Comparison of ENCODE assay signal across 25 mouse cellular contexts in genomic region chr11:86068651-86069050, GRCm38 (mm10).
DNase-seq lines count a peak whose midpoint lies in the region; ATAC-seq and TF ChIP-seq lines count a peak whose summit lies in the region.
"Had no signal": no experiment of that assay in that cellular context is flagged by ENCODE, and none has a peak within 500 bp of the region (broad histone marks: within the 10 kb centered on the region; RNA-seq: fewer than 3 reads in every experiment).

No protein-coding gene starts in this region.

- no peak for ATAC-seq in forebrain, embryonic 14.5 days
- no peak for ATAC-seq in forebrain, postnatal 0 days
- ATAC-seq in lung, embryonic 14.5 days (ENCODE audit: insufficient read depth), result no peak; the same call in 1 of the 2 replicates
- no peak for ATAC-seq in limb, embryonic 12.5 days (ENCODE audit: insufficient number of reproducible peaks, insufficient read depth, low FRiP score, low TSS enrichment, low read depth)
- ATAC-seq: forebrain, embryonic 15.5 days; lung, postnatal 0 days; Patski had no signal

- TF ChIP-seq POLR2A in lung, adult 2 months (IDR thresholded peaks at IDR 0.05; ENCODE audit: borderline replicate concordance, extremely low read depth, low read depth, low read length), result no peak
- TF ChIP-seq POLR2A in brain, embryonic 14.5 days (IDR thresholded peaks at IDR 0.05; ENCODE audit: borderline replicate concordance, extremely low read depth, insufficient read depth, insufficient read length, poor library complexity, severe bottlenecking), result no peak

- no peak for TF ChIP-seq CTCF in forebrain, postnatal 0 days (IDR thresholded peaks at IDR 0.05; ENCODE audit: low read depth)
- TF ChIP-seq CTCF in lung, embryonic 14.5 days (IDR thresholded peaks at IDR 0.05; ENCODE audit: low read depth), result no peak
- TF ChIP-seq CTCF in lung, adult 2 months (IDR thresholded peaks at IDR 0.05; ENCODE audit: insufficient read depth, low read length), result no peak
- TF ChIP-seq CTCF in brain, embryonic 14.5 days (IDR thresholded peaks at IDR 0.05; ENCODE audit: borderline replicate concordance, extremely low read depth, insufficient read depth, insufficient read length), result no peak

- no peak overlapping the region for H3K4me2 ChIP-seq in forebrain, embryonic 14.5 days (ENCODE audit: low read length)
- no peak overlapping the region for H3K4me2 ChIP-seq in forebrain, postnatal 0 days (ENCODE audit: low read depth)
- H3K4me2 ChIP-seq in lung, embryonic 14.5 days, result no peak overlapping the region
- no peak overlapping the region for H3K4me2 ChIP-seq in limb, embryonic 12.5 days
- H3K4me2 ChIP-seq: forebrain, embryonic 15.5 days; heart, embryonic 13.5 days; hindbrain, embryonic 15.5 days; liver, embryonic 11.5 days; neural tube, embryonic 13.5 days had no signal

- no peaks in the 10 kb centered on the region for H3K36me3 ChIP-seq in forebrain, embryonic 14.5 days (ENCODE audit: control insufficient read depth, insufficient read depth, low read length)
- H3K36me3 ChIP-seq in forebrain, postnatal 0 days (ENCODE audit: insufficient read depth), result no peaks in the 10 kb centered on the region
- H3K36me3 ChIP-seq in lung, embryonic 14.5 days (ENCODE audit: insufficient read depth), result no peaks in the 10 kb centered on the region
- H3K36me3 ChIP-seq in limb, embryonic 12.5 days, result peaks cover 1% of the 10 kb centered on the region; the same call in 1 of the 2 replicates
- H3K36me3 ChIP-seq: forebrain, embryonic 15.5 days; hindbrain, embryonic 15.5 days; neural tube, embryonic 13.5 days had no signal

- H3K27me3 ChIP-seq in forebrain, embryonic 14.5 days (replicated peaks; ENCODE audit: control insufficient read depth, insufficient read depth, low read length), result no peaks in the 10 kb centered on the region
- H3K27me3 ChIP-seq in forebrain, postnatal 0 days (ENCODE audit: insufficient read depth, low read length), result no peaks in the 10 kb centered on the region
- no peaks in the 10 kb centered on the region for H3K27me3 ChIP-seq in lung, embryonic 14.5 days (ENCODE audit: insufficient read depth, low read length)
- no peaks in the 10 kb centered on the region for H3K27me3 ChIP-seq in limb, embryonic 12.5 days
- H3K27me3 ChIP-seq: forebrain, embryonic 15.5 days; heart, embryonic 13.5 days; hindbrain, embryonic 15.5 days; neural tube, embryonic 13.5 days; Patski had no signal

- DNase-seq in forebrain, embryonic 14.5 days (ENCODE audit: low spot score), result peak; percentile 17
- no peak for DNase-seq in forebrain, postnatal 0 days
- peak; percentile 67 for DNase-seq in lung, embryonic 14.5 days
- DNase-seq in lung, adult 2 months, result no peak
- DNase-seq in brain, embryonic 14.5 days (ENCODE audit: low read depth), result peak; percentile 15
- no peak for DNase-seq in frontal cortex, postnatal 10 days (ENCODE audit: low spot score in 2 of 2)
- no peak for DNase-seq in frontal cortex, postnatal 36 days (ENCODE audit: low spot score in 2 of 2)
- DNase-seq: adrenal gland, postnatal 10 days; cerebellum, adult 11-12 months; cerebellum, adult 9-11 months; gastrocnemius, postnatal 10 days; heart, postnatal 10 days; kidney, adult 2 months; kidney, postnatal 10 days; spleen, adult 18-20 months; thymus, postnatal 14 days had no signal

- H3K9me3 ChIP-seq in forebrain, embryonic 14.5 days (replicated peaks; ENCODE audit: control insufficient read depth, low read length), result no peaks in the 10 kb centered on the region
- no peaks in the 10 kb centered on the region for H3K9me3 ChIP-seq in forebrain, postnatal 0 days (ENCODE audit: low read length)
- H3K9me3 ChIP-seq in lung, embryonic 14.5 days (ENCODE audit: low read depth, low read length), result no peaks in the 10 kb centered on the region
- H3K9me3 ChIP-seq in limb, embryonic 12.5 days, result no peaks in the 10 kb centered on the region
- H3K9me3 ChIP-seq: forebrain, embryonic 15.5 days; heart, embryonic 13.5 days; hindbrain, embryonic 15.5 days; neural tube, embryonic 13.5 days had no signal

- H3K4me1 ChIP-seq in forebrain, embryonic 14.5 days (ENCODE audit: control insufficient read depth, insufficient read depth, low read length), result no peaks in the 10 kb centered on the region
- no peaks in the 10 kb centered on the region for H3K4me1 ChIP-seq in forebrain, postnatal 0 days (ENCODE audit: insufficient read depth)
- no peaks in the 10 kb centered on the region for H3K4me1 ChIP-seq in lung, embryonic 14.5 days (ENCODE audit: insufficient read depth)
- H3K4me1 ChIP-seq in lung, adult 2 months (ENCODE audit: control insufficient read depth, insufficient read depth, low read length), result no peaks in the 10 kb centered on the region
- H3K4me1 ChIP-seq in limb, embryonic 12.5 days (replicated peaks), result peaks cover 7% of the 10 kb centered on the region; the same call in 1 of the 2 replicates
- H3K4me1 ChIP-seq: forebrain, embryonic 15.5 days; heart, embryonic 13.5 days; hindbrain, embryonic 15.5 days; neural tube, embryonic 13.5 days had no signal

- WGBS in forebrain, embryonic 14.5 days, result 52% methylated on average over 6 of the region's 6 CpGs
- 44% methylated on average over 6 of the region's 6 CpGs for WGBS in forebrain, postnatal 0 days
- WGBS in lung, embryonic 14.5 days, result 38% methylated on average over 6 of the region's 6 CpGs
- 72% methylated on average over 6 of the region's 6 CpGs for WGBS in lung, adult 2 months
- 49% methylated on average over 6 of the region's 6 CpGs for WGBS in limb, embryonic 12.5 days

- H3K27ac ChIP-seq in forebrain, embryonic 14.5 days (ENCODE audit: low read depth, low read length), result no peak overlapping the region
- no peak overlapping the region for H3K27ac ChIP-seq in forebrain, postnatal 0 days (ENCODE audit: low read depth, low read length)
- H3K27ac ChIP-seq in lung, embryonic 14.5 days (ENCODE audit: low read depth), result no peak overlapping the region
- peak overlapping the region; percentile 50 for H3K27ac ChIP-seq in limb, embryonic 12.5 days
- H3K27ac ChIP-seq: forebrain, embryonic 15.5 days; heart, embryonic 13.5 days; hindbrain, embryonic 15.5 days; left cerebral cortex, adult 2 months; neural tube, embryonic 13.5 days had no signal

- no peak overlapping the region for H3K4me3 ChIP-seq in forebrain, embryonic 14.5 days (ENCODE audit: low read depth, low read length)
- H3K4me3 ChIP-seq in forebrain, postnatal 0 days (ENCODE audit: low read depth, low read length), result no peak overlapping the region
- no peak overlapping the region for H3K4me3 ChIP-seq in lung, embryonic 14.5 days (ENCODE audit: low read depth, low read length)
- H3K4me3 ChIP-seq in lung, adult 2 months (replicated peaks; ENCODE audit: extremely low read depth, low read depth, low read length), result no peak overlapping the region
- H3K4me3 ChIP-seq in limb, embryonic 12.5 days (replicated peaks), result no peak overlapping the region
- H3K4me3 ChIP-seq: forebrain, embryonic 15.5 days; heart, embryonic 13.5 days; hindbrain, embryonic 15.5 days; left cerebral cortex, adult 2 months; neural tube, embryonic 13.5 days had no signal

- no peak overlapping the region for H3K9ac ChIP-seq in forebrain, embryonic 14.5 days (ENCODE audit: low read length)
- no peak overlapping the region for H3K9ac ChIP-seq in forebrain, postnatal 0 days
- H3K9ac ChIP-seq in lung, embryonic 14.5 days, result no peak overlapping the region
- H3K9ac ChIP-seq in limb, embryonic 12.5 days (replicated peaks), result no peak overlapping the region
- H3K9ac ChIP-seq: forebrain, embryonic 15.5 days; heart, embryonic 13.5 days; hindbrain, embryonic 15.5 days; neural tube, embryonic 13.5 days had no signal

Comparison
In these comparisons a context has a peak if more than half of its experiments do, and no peak if none do; other contexts are left out.
1. DNase-seq: peak in forebrain, embryonic 14.5 days (single experiment), lung, embryonic 14.5 days (single experiment) and brain, embryonic 14.5 days (single experiment); none in forebrain, postnatal 0 days (single experiment), lung, adult 2 months (single experiment), frontal cortex, postnatal 10 days (0 of 2) and frontal cortex, postnatal 36 days (0 of 2).